Mouse (Mus musculus) adrenal gland (tissue): ENCODE data around the gene Sorbs1.

Source experiments
- intact Hi-C: fragments of 180-260 bp; cut with DNase I; formaldehyde crosslinking; loops from one replicate; pipeline ENCODE4 v1.15.1; 2025

The Sorbs1 gene

GRCm38 (mm10) chr19:40379081-40379480 is 134.5 kb downstream of the Sorbs1 start:
- intact Hi-C loops: no loop called here

GRCm38 (mm10) chr19:40377632-40378031 is 135.9 kb downstream of the Sorbs1 start:
- intact Hi-C loops: no loop called here

GRCm38 (mm10) chr19:40376566-40377281 is 136.9 kb downstream of the Sorbs1 start:
- intact Hi-C loops: no loop called here

- intact Hi-C loops: no loop called here
Measured at GRCm38 (mm10) chr19:40374720-40375119, 138.9 kb downstream of the Sorbs1 start.

GRCm38 (mm10) chr19:40372679-40373078 is 140.9 kb downstream of the Sorbs1 start:
- intact Hi-C loops: no loop called here

- intact Hi-C loops: no loop called here
Measured at GRCm38 (mm10) chr19:40371866-40372265, 141.7 kb downstream of the Sorbs1 start.

- intact Hi-C loops: no loop called here
Measured at GRCm38 (mm10) chr19:40369852-40370811, 143.4 kb downstream of the Sorbs1 start.

GRCm38 (mm10) chr19:40368517-40368916 is 145.1 kb downstream of the Sorbs1 start:
- intact Hi-C loops: no loop called here

- intact Hi-C loops: no loop called here
Measured at GRCm38 (mm10) chr19:40366163-40366941, 147.2 kb downstream of the Sorbs1 start.

GRCm38 (mm10) chr19:40365137-40365536 is 148.4 kb downstream of the Sorbs1 start:
- intact Hi-C loops: no loop called here

GRCm38 (mm10) chr19:40363447-40363846 is 150.1 kb downstream of the Sorbs1 start:
- intact Hi-C loops: no loop called here

GRCm38 (mm10) chr19:40362203-40362865 is 151.2 kb downstream of the Sorbs1 start:
- intact Hi-C loops: no loop called here

GRCm38 (mm10) chr19:40359712-40360394 is 153.7 kb downstream of the Sorbs1 start:
- intact Hi-C loops: no loop called here

GRCm38 (mm10) chr19:40356536-40357522 is 156.8 kb downstream of the Sorbs1 start:
- intact Hi-C loops: no loop called here

GRCm38 (mm10) chr19:40355075-40355474 is 158.5 kb downstream of the Sorbs1 start:
- intact Hi-C loops: no loop called here

GRCm38 (mm10) chr19:40352006-40352405 is 161.6 kb downstream of the Sorbs1 start:
- intact Hi-C loops: no loop called here

GRCm38 (mm10) chr19:40350835-40351234 is 162.7 kb downstream of the Sorbs1 start:
- intact Hi-C loops: no loop called here

GRCm38 (mm10) chr19:40349713-40350671 is 163.6 kb downstream of the Sorbs1 start:
- intact Hi-C loops: no loop called here
